Mouse (Mus musculus) embryonic facial prominence, embryonic 12.5 days (tissue): ENCODE measurements around the gene Stx19. TPM values are rescaled to one million over a fixed set of nuclear protein-coding genes. Genes with fewer than 3 reads are reported as not detected.

Experiments used
- microRNA-seq: library from miRNA; unstranded; fragments of <30 nt; microRNA quantifications from one replicate; pipeline ENCODE4, GENCODE M21; 2017
- polyA plus RNA-seq: library from polyadenylated mRNA; unstranded; fragments of >200 nt; fragmentation: Nextera tagmentation; extraction: Ambion mirVana; gene quantifications from 2 replicates; pipeline ENCODE4 v1.2.1, GENCODE M21; 2016

Gene Stx19
- polyA plus RNA-seq, 1 experiment from 2014 or later = 0.78 TPM

Small RNA genes within 50 kb of the gene (microRNA-seq; reads per million reads assigned to microRNA genes)
- gene Gm25986 = not detected

Other genes with a start within 250 kb of the Stx19 start
- 7.9 and 9.5 TPM in 2 replicates for gene Nsun3, start 27.9 kb upstream of the Stx19 start, polyA plus RNA-seq
- 24.4 and 26.1 TPM in 2 replicates for gene Arl13b, start 32.4 kb downstream of the Stx19 start, polyA plus RNA-seq
- 30.5 and 34.8 TPM in 2 replicates for gene Pros1, start 39.6 kb downstream of the Stx19 start, polyA plus RNA-seq